Mouse (Mus musculus) stomach, embryonic 15.5 days (tissue): ENCODE results near the gene Cped1. TPM values are rescaled to one million over a fixed set of nuclear protein-coding genes. Genes with fewer than 3 reads are reported as not detected.
A peak's percentile ranks its signal among the peaks of the same experiment; 100 is the strongest.

Experiments
- ATAC-seq: fragments of 200-750 bp; cut with Nextera tagmentation; 2 replicates; pipeline ENCODE4 v1.8.0; 2017; ENCODE audit warnings: low read depth, moderate number of reproducible peaks, moderate TSS enrichment; ENCODE audit not compliant: insufficient read depth, low FRiP score
- H3K27ac ChIP-seq: fragments of 300-500 bp; sonication (generic); 2 replicates; pipeline ENCODE4 v1.5.1; 2015; ENCODE audit warnings: mild to moderate bottlenecking, inconsistent platforms
- H3K27me3 ChIP-seq: fragments of 300-500 bp; sonication (generic); replicated peaks from 2 replicates; pipeline ENCODE4 v1.6.1; 2015; ENCODE audit warnings: inconsistent platforms
- H3K36me3 ChIP-seq: fragments of 300-500 bp; sonication (generic); 2 replicates; pipeline ENCODE4 v1.6.1; 2015; ENCODE audit warnings: inconsistent platforms
- H3K4me1 ChIP-seq: fragments of 300-500 bp; sonication (generic); 2 replicates; pipeline ENCODE4 v1.6.1; 2015; ENCODE audit warnings: inconsistent platforms
- H3K4me2 ChIP-seq: fragments of 300-500 bp; sonication (generic); 2 replicates; pipeline ENCODE4 v1.6.1; 2015; ENCODE audit warnings: mild to moderate bottlenecking, inconsistent platforms
- H3K4me3 ChIP-seq: fragments of 300-500 bp; sonication (generic); replicated peaks from 2 replicates; pipeline ENCODE4 v1.5.1; 2015; ENCODE audit warnings: inconsistent platforms
- H3K9ac ChIP-seq: fragments of 300-500 bp; sonication (generic); 2 replicates; pipeline ENCODE4 v1.6.1; 2015; ENCODE audit warnings: inconsistent platforms
- H3K9me3 ChIP-seq: fragments of 300-500 bp; sonication (generic); 2 replicates; pipeline ENCODE4 v1.6.1; 2016; ENCODE audit warnings: inconsistent platforms
- WGBS: fragments of 180-500 bp; shearing (Covaris S2); methylation state at CpG from one replicate; pipeline ENCODE4 v1.1.7; 2015; 5-methylcytosine and 5-hydroxymethylcytosine counted together
- polyA plus RNA-seq: library from polyadenylated mRNA; unstranded; fragments of >200 nt; fragmentation: Nextera tagmentation; extraction: Ambion mirVana; gene quantifications from 2 replicates; pipeline ENCODE4 v1.2.1, GENCODE M21; 2015

Cped1 gene
- polyA plus RNA-seq, 1 experiment from 2014 or later, result 20.4 TPM

GRCm38 (mm10) chr6:22200133-22200532 lies 214.4 kb downstream of the Cped1 start:
- H3K9me3 ChIP-seq, result no peaks in the 10 kb centered on the region
- H3K4me1 ChIP-seq, result no peaks in the 10 kb centered on the region
- no peak for ATAC-seq
- no peaks in the 10 kb centered on the region for H3K36me3 ChIP-seq
- no peak overlapping the region for H3K4me3 ChIP-seq
- H3K4me2 ChIP-seq, result no peak overlapping the region
- H3K27ac ChIP-seq, result no peak overlapping the region
- no peaks in the 10 kb centered on the region for H3K27me3 ChIP-seq
- no peak overlapping the region for H3K9ac ChIP-seq
- WGBS, result 81% methylated on average over 3 of the region's 3 CpGs

DNA sequence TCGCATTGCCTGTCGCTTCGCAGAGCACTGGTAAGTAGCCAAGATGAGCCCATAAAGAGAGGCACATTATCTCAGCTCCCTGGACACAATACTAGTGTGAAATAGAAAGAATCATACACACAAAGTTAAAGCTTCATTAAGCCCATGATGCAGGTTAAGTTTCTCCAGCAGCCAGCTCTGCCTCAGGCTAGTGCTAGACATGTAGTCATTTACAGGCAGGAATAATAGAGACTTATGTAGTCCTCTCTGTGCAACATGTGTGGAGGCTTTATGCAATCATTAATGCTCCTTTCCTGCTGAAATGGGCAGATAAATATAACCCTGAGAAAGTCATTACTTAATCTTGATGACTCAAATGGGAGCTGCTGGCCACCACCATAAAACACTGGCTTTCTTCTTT lies 216.2 kb downstream of the Cped1 start:
- H3K9ac ChIP-seq, result no peak overlapping the region
- 92% methylated on average over 3 of the region's 3 CpGs for WGBS
- ATAC-seq, result no peak

GRCm38 (mm10) chr6:22205030-22205750 lies 219.5 kb downstream of the Cped1 start:
- no peak overlapping the region for H3K4me3 ChIP-seq
- H3K4me1 ChIP-seq, result no peaks in the 10 kb centered on the region
- H3K27ac ChIP-seq, result peak overlapping the region; percentile 18; the same call in 1 of the 2 replicates
- H3K27me3 ChIP-seq, result no peaks in the 10 kb centered on the region
- no peak overlapping the region for H3K9ac ChIP-seq
- no peak for ATAC-seq
- H3K4me2 ChIP-seq, result no peak overlapping the region
- H3K9me3 ChIP-seq, result no peaks in the 10 kb centered on the region
- 85% methylated on average over 12 of the region's 12 CpGs for WGBS
- no peaks in the 10 kb centered on the region for H3K36me3 ChIP-seq

More for the DNA sequence above, 216.2 kb downstream of the Cped1 start:
- Histone ChIP-seq H3K4me2 (no peak overlapping the region), H3K27ac (no peak overlapping the region), H3K27me3 (no peaks in the 10 kb centered on the region), H3K9me3 (no peaks in the 10 kb centered on the region), H3K4me1 (no peaks in the 10 kb centered on the region), H3K36me3 (no peaks in the 10 kb centered on the region), H3K4me3 (no peak overlapping the region)

DNA sequence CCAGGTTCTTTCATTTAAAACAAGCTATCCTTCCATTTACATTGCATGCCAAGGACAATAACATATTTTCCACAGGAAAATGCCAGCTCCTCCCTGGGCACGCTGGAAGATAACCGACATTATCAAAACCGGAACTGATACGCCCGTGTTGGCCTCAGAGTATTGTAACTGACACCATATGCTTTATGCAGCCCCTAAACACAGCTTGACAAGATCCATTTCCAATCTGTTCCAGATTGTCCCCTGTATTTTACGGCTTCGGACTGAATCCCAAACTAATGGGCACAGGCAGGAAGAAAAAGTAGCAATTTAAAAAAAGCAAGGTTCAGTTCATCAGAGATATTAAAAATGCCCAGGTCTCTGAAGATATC lies 220.0 kb downstream of the Cped1 start:
- Histone ChIP-seq H3K27me3 (no peaks in the 10 kb centered on the region), H3K36me3 (no peaks in the 10 kb centered on the region), H3K4me3 (no peak overlapping the region), H3K27ac (peak overlapping the region; percentile 18; the same call in 1 of the 2 replicates), H3K4me1 (no peaks in the 10 kb centered on the region), H3K9ac (no peak overlapping the region), H3K4me2 (no peak overlapping the region; the same call in 1 of the 2 replicates), H3K9me3 (no peaks in the 10 kb centered on the region)
- WGBS, result 72% methylated on average over 7 of the region's 7 CpGs
- ATAC-seq, result no peak

DNA sequence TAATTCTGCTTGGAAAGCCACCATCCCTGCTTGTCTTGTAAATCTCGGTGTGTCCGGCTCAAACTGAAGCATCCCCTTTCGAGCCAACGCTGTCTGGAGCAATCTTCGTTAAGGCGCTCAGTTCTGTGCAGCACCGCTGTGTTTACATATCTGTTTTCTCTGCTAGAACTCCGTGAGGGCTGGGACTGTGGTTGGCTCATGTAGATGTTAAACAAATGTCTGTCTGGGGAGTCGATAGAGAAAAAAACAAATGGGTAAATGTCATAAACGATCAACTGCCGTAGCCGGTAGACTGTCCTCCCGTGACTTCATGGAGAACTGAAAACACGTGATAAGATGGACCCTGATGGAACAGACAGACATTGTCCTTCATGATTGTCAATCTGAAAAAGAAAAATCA lies 220.5 kb downstream of the Cped1 start:
- Histone ChIP-seq H3K36me3 (no peaks in the 10 kb centered on the region), H3K9me3 (no peaks in the 10 kb centered on the region), H3K4me1 (no peaks in the 10 kb centered on the region), H3K9ac (no peak overlapping the region), H3K4me2 (no peak overlapping the region; the same call in 1 of the 2 replicates), H3K4me3 (no peak overlapping the region), H3K27me3 (no peaks in the 10 kb centered on the region), H3K27ac (peak overlapping the region; percentile 18; the same call in 1 of the 2 replicates)
- ATAC-seq, result no peak
- 37% methylated on average over 14 of the region's 14 CpGs for WGBS

DNA sequence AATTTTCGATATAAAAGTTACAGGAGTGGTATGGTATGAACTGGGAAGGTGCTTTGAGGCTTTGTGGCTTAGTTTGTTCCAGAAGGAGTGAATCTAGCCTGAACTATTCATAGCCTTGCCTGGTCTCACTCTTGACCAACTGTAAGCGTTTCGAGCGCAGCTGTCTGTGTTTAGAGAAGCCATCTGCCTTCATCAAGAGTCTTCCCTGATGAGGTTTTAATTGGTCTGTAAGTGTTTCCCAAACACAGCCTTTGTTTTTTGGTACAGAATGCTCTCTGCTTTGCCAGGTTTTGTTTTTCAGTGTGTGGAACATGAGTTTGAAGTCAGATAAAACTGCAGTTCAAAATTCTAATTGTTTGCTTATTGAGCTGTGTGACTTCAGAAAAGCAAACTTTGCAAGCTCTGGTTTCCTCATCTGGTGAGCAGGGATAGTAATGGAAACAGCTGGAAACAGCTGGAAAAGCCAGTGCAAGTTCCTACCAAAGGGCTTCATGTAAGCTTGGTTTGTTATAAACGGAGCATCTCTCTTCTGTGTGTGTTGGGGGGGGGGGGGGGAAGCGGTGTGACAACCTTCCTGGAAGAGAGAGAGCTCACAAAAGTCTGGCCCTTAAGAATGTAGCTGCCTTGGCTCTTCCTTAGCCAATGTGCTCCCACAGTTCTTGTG lies 221.0 kb downstream of the Cped1 start:
- no peak overlapping the region for H3K9ac ChIP-seq
- no peak overlapping the region for H3K4me2 ChIP-seq
- no peaks in the 10 kb centered on the region for H3K27me3 ChIP-seq
- no peak overlapping the region for H3K4me3 ChIP-seq
- H3K36me3 ChIP-seq, result no peaks in the 10 kb centered on the region
- ATAC-seq, result no peak
- H3K9me3 ChIP-seq, result no peaks in the 10 kb centered on the region
- no peak overlapping the region for H3K27ac ChIP-seq
- no peaks in the 10 kb centered on the region for H3K4me1 ChIP-seq
- 57% methylated on average over 5 of the region's 6 CpGs for WGBS

- 86% methylated on average over 6 of the region's 6 CpGs for WGBS
- no peak for ATAC-seq
- H3K4me2 ChIP-seq, result no peak overlapping the region
- H3K27me3 ChIP-seq, result no peaks in the 10 kb centered on the region
- no peak overlapping the region for H3K9ac ChIP-seq
- no peak overlapping the region for H3K27ac ChIP-seq
- no peak overlapping the region for H3K4me3 ChIP-seq
- H3K4me1 ChIP-seq, result no peaks in the 10 kb centered on the region
- no peaks in the 10 kb centered on the region for H3K9me3 ChIP-seq
- no peaks in the 10 kb centered on the region for H3K36me3 ChIP-seq
Observed at GRCm38 (mm10) chr6:22212158-22212557, 226.4 kb downstream of the Cped1 start.

GRCm38 (mm10) chr6:22213187-22213586 lies 227.5 kb downstream of the Cped1 start:
- H3K9me3 ChIP-seq, result no peaks in the 10 kb centered on the region
- H3K4me3 ChIP-seq, result no peak overlapping the region
- no peaks in the 10 kb centered on the region for H3K4me1 ChIP-seq
- ATAC-seq, result no peak
- H3K27ac ChIP-seq, result no peak overlapping the region
- 75% methylated on average over 5 of the region's 5 CpGs for WGBS
- H3K9ac ChIP-seq, result no peak overlapping the region
- H3K36me3 ChIP-seq, result no peaks in the 10 kb centered on the region
- H3K27me3 ChIP-seq, result no peaks in the 10 kb centered on the region
- no peak overlapping the region for H3K4me2 ChIP-seq

DNA sequence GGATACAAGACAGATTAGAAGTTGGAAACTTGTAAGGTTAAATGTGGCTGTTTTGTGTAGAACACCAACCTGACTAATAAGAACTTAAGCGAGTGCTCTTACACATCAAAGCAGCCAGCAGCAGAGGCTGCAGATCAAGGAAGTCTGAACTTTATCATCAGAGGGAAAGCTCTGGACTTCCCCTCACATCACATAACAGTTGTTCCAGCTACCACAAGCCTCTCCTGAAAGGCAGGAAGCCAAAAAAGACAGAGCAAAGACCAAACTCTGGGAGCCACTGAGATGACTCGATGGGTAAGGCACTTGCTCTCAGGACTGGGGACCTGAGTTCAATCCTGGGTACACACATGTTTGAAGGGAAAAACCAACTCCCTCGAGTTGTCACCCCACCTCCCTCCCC lies 228.1 kb downstream of the Cped1 start:
- no peaks in the 10 kb centered on the region for H3K27me3 ChIP-seq
- no peak overlapping the region for H3K4me3 ChIP-seq
- no peak overlapping the region for H3K27ac ChIP-seq
- ATAC-seq, result no peak
- no peak overlapping the region for H3K9ac ChIP-seq
- no peaks in the 10 kb centered on the region for H3K36me3 ChIP-seq
- 72% methylated on average over 3 of the region's 3 CpGs for WGBS
- H3K4me1 ChIP-seq, result no peaks in the 10 kb centered on the region
- H3K4me2 ChIP-seq, result no peak overlapping the region
- no peaks in the 10 kb centered on the region for H3K9me3 ChIP-seq

DNA sequence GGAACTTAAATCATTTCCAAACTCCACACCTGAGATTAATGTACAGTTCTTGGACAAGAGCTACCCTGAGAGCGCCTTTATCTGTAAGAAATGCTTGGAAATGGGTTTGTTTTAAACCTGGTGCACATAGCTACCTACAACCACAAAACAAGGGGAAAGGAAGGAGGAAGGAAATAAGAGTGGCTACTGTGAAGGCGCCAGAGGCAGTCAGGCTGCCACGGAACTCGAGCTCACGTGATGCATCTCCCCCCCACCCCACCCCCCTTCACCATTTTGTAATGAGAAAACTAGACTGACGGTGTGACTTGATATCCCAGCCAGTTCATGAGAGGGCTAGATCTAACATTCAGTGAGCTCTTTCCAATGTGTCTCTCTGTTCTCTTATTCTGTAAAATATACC lies 228.9 kb downstream of the Cped1 start:
- H3K4me1 ChIP-seq, result no peaks in the 10 kb centered on the region
- ATAC-seq, result no peak
- H3K9me3 ChIP-seq, result no peaks in the 10 kb centered on the region
- H3K36me3 ChIP-seq, result no peaks in the 10 kb centered on the region
- H3K27ac ChIP-seq, result no peak overlapping the region
- H3K27me3 ChIP-seq, result no peaks in the 10 kb centered on the region
- no peak overlapping the region for H3K4me3 ChIP-seq
- H3K9ac ChIP-seq, result no peak overlapping the region
- WGBS, result 80% methylated on average over 6 of the region's 6 CpGs
- H3K4me2 ChIP-seq, result no peak overlapping the region

- no peak overlapping the region for H3K4me3 ChIP-seq
- no peak overlapping the region for H3K9ac ChIP-seq
- H3K4me2 ChIP-seq, result no peak overlapping the region
- H3K27ac ChIP-seq, result no peak overlapping the region
- H3K36me3 ChIP-seq, result no peaks in the 10 kb centered on the region
- no peak for ATAC-seq
- no peaks in the 10 kb centered on the region for H3K9me3 ChIP-seq
- H3K27me3 ChIP-seq, result no peaks in the 10 kb centered on the region
- WGBS, result 87% methylated on average over 14 of the region's 14 CpGs
- H3K4me1 ChIP-seq, result no peaks in the 10 kb centered on the region
Observed at GRCm38 (mm10) chr6:22216276-22216973, 230.7 kb downstream of the Cped1 start.

- Histone ChIP-seq H3K27ac (no peak overlapping the region), H3K36me3 (no peaks in the 10 kb centered on the region), H3K9ac (no peak overlapping the region), H3K4me3 (no peak overlapping the region), H3K9me3 (no peaks in the 10 kb centered on the region), H3K4me2 (no peak overlapping the region), H3K27me3 (no peaks in the 10 kb centered on the region), H3K4me1 (no peaks in the 10 kb centered on the region)
- no peak for ATAC-seq
- WGBS, result 90% methylated on average over 8 of the region's 8 CpGs
Observed at GRCm38 (mm10) chr6:22221134-22221533, 235.4 kb downstream of the Cped1 start.
